Mouse (Mus musculus): ENCODE measurements around the gene Arid4b. TPM values are rescaled to one million over a fixed set of nuclear protein-coding genes. Genes with fewer than 3 reads are reported as not detected.
A peak's percentile ranks its signal among the peaks of the same experiment; 100 is the strongest.

The Arid4b gene
- polyA plus RNA-seq, 2 experiments: 5.2 to 11.7 TPM

- TF ChIP-seq CTCF (IDR thresholded peaks at IDR 0.05; ENCODE audit: low read depth) (no peak), EP300 (IDR thresholded peaks at IDR 0.05; ENCODE audit: low read depth) (no peak)
- Histone ChIP-seq H3K27ac (no peak overlapping the region), H3K27me3 (ENCODE audit: control insufficient read depth, insufficient read depth, low read length) (no peaks in the 10 kb centered on the region), H3K4me1 (replicated peaks; ENCODE audit: control insufficient read depth in 2 of 2, insufficient read depth in 2 of 2, low read length in 1 of 2) (peaks cover 4 to 10% of the 10 kb centered on the region in 2 experiments), H3K9ac (replicated peaks) (no peak overlapping the region), H3K4me2 (ENCODE audit: low read depth) (peak overlapping the region; percentile 4; the same call in 1 of the 2 replicates), H3K36me3 (replicated peaks; ENCODE audit: control insufficient read depth, insufficient read depth, low read depth) (no peaks in the 10 kb centered on the region), H3K4me3 (ENCODE audit: insufficient read depth in 1 of 2, low read depth in 2 of 2, low read length in 2 of 2) (no peak overlapping the region), H3K9me3 (ENCODE audit: control insufficient read depth, low read length) (no peaks in the 10 kb centered on the region)
- 87% methylated on average over 1 of the region's 1 CpGs for WGBS (ENCODE audit: insufficient replicate concordance)
- DNase-seq (ENCODE audit: low read depth in 3 of 3, low spot score in 3 of 3): no peak
- ATAC-seq (ENCODE audit: insufficient read depth): no peak
Measured at GRCm38 (mm10) chr13:14065701-14066100, 2.7 kb downstream of the Arid4b start.

- Histone ChIP-seq H3K9ac (replicated peaks) (no peak overlapping the region), H3K4me1 (replicated peaks; ENCODE audit: control insufficient read depth in 2 of 2, insufficient read depth in 2 of 2, low read length in 1 of 2) (peaks cover 0 to 6% of the 10 kb centered on the region in 2 experiments; a peak in 3 of 4 replicates), H3K4me2 (ENCODE audit: low read depth) (no peak overlapping the region), H3K27me3 (ENCODE audit: control insufficient read depth, insufficient read depth, low read length) (no peaks in the 10 kb centered on the region), H3K4me3 (ENCODE audit: insufficient read depth in 1 of 2, low read depth in 2 of 2, low read length in 2 of 2) (no peak overlapping the region), H3K36me3 (replicated peaks; ENCODE audit: control insufficient read depth, insufficient read depth, low read depth) (no peaks in the 10 kb centered on the region), H3K27ac (no peak overlapping the region), H3K9me3 (ENCODE audit: control insufficient read depth, low read length) (no peaks in the 10 kb centered on the region)
- DNase-seq (ENCODE audit: low read depth in 3 of 3, low spot score in 3 of 3) (no peak), ATAC-seq (ENCODE audit: insufficient read depth) (no peak)
- TF ChIP-seq CTCF (IDR thresholded peaks at IDR 0.05; ENCODE audit: low read depth): no peak
- no peak for TF ChIP-seq EP300 (IDR thresholded peaks at IDR 0.05; ENCODE audit: low read depth)
Measured at GRCm38 (mm10) chr13:14068035-14068434, 5.0 kb downstream of the Arid4b start.

GRCm38 (mm10) chr13:14069291-14069690 lies 6.3 kb downstream of the Arid4b start:
- H3K9me3 ChIP-seq (ENCODE audit: control insufficient read depth, low read length): no peaks in the 10 kb centered on the region
- no peak overlapping the region for H3K27ac ChIP-seq
- H3K9ac ChIP-seq (replicated peaks): no peak overlapping the region
- H3K36me3 ChIP-seq (replicated peaks; ENCODE audit: control insufficient read depth, insufficient read depth, low read depth): no peaks in the 10 kb centered on the region
- H3K4me3 ChIP-seq (ENCODE audit: insufficient read depth in 1 of 2, low read depth in 2 of 2, low read length in 2 of 2): no peak overlapping the region
- peaks cover 0 to 6% of the 10 kb centered on the region in 2 experiments; a peak in 3 of 4 replicates for H3K4me1 ChIP-seq (replicated peaks; ENCODE audit: control insufficient read depth in 2 of 2, insufficient read depth in 2 of 2, low read length in 1 of 2)
- no peak overlapping the region for H3K4me2 ChIP-seq (ENCODE audit: low read depth)
- ATAC-seq (ENCODE audit: insufficient read depth): no peak
- no peak for TF ChIP-seq EP300 (IDR thresholded peaks at IDR 0.05; ENCODE audit: low read depth)
- no peak for TF ChIP-seq CTCF (IDR thresholded peaks at IDR 0.05; ENCODE audit: low read depth)
- 74% methylated on average over 1 of the region's 1 CpGs for WGBS (ENCODE audit: insufficient replicate concordance)
- DNase-seq (ENCODE audit: low read depth in 3 of 3, low spot score in 3 of 3): no peak
- H3K27me3 ChIP-seq (ENCODE audit: control insufficient read depth, insufficient read depth, low read length): no peaks in the 10 kb centered on the region

- Histone ChIP-seq H3K27me3 (ENCODE audit: control insufficient read depth, insufficient read depth, low read length) (no peaks in the 10 kb centered on the region), H3K4me1 (replicated peaks; ENCODE audit: control insufficient read depth in 2 of 2, insufficient read depth in 2 of 2, low read length in 1 of 2) (peaks cover 0 to 2% of the 10 kb centered on the region in 2 experiments; a peak in 2 of 4 replicates), H3K4me2 (ENCODE audit: low read depth) (no peak overlapping the region), H3K4me3 (ENCODE audit: insufficient read depth in 1 of 2, low read depth in 2 of 2, low read length in 2 of 2) (no peak overlapping the region), H3K9ac (replicated peaks) (no peak overlapping the region), H3K27ac (no peak overlapping the region), H3K36me3 (replicated peaks; ENCODE audit: control insufficient read depth, insufficient read depth, low read depth) (no peaks in the 10 kb centered on the region), H3K9me3 (ENCODE audit: control insufficient read depth, low read length) (no peaks in the 10 kb centered on the region)
- ATAC-seq (ENCODE audit: insufficient read depth) (no peak), DNase-seq (ENCODE audit: low read depth in 3 of 3, low spot score in 3 of 3) (no peak)
- 80% methylated on average over 1 of the region's 1 CpGs for WGBS (ENCODE audit: insufficient replicate concordance)
- TF ChIP-seq EP300 (IDR thresholded peaks at IDR 0.05; ENCODE audit: low read depth): no peak
- no peak for TF ChIP-seq CTCF (IDR thresholded peaks at IDR 0.05; ENCODE audit: low read depth)
Measured at GRCm38 (mm10) chr13:14074371-14074770, 11.3 kb downstream of the Arid4b start.

GRCm38 (mm10) chr13:14075326-14075725 lies 12.3 kb downstream of the Arid4b start:
- Histone ChIP-seq H3K27me3 (ENCODE audit: control insufficient read depth, insufficient read depth, low read length) (no peaks in the 10 kb centered on the region), H3K4me2 (ENCODE audit: low read depth) (no peak overlapping the region), H3K27ac (no peak overlapping the region), H3K9ac (replicated peaks) (no peak overlapping the region), H3K9me3 (ENCODE audit: control insufficient read depth, low read length) (no peaks in the 10 kb centered on the region), H3K4me3 (ENCODE audit: insufficient read depth in 1 of 2, low read depth in 2 of 2, low read length in 2 of 2) (no peak overlapping the region), H3K36me3 (replicated peaks; ENCODE audit: control insufficient read depth, insufficient read depth, low read depth) (no peaks in the 10 kb centered on the region), H3K4me1 (replicated peaks; ENCODE audit: control insufficient read depth in 2 of 2, insufficient read depth in 2 of 2, low read length in 1 of 2) (peaks cover 0 to 2% of the 10 kb centered on the region in 2 experiments; a peak in 2 of 4 replicates)
- DNase-seq (ENCODE audit: low read depth in 3 of 3, low spot score in 3 of 3) (no peak), ATAC-seq (ENCODE audit: insufficient read depth) (no peak)
- WGBS (ENCODE audit: insufficient replicate concordance): 56% methylated on average over 1 of the region's 1 CpGs
- no peak for TF ChIP-seq CTCF (IDR thresholded peaks at IDR 0.05; ENCODE audit: low read depth)
- TF ChIP-seq EP300 (IDR thresholded peaks at IDR 0.05; ENCODE audit: low read depth): no peak
